In genomic region chr6:33734032-33734431, GRCm38 (mm10) we compare ENCODE assay signal across 31 mouse cellular contexts.
DNase-seq lines count a peak whose midpoint lies in the region; ATAC-seq and TF ChIP-seq lines count a peak whose summit lies in the region.
"Had no signal": no experiment of that assay in that cellular context is flagged by ENCODE, and none has a peak within 500 bp of the region (broad histone marks: within the 10 kb centered on the region; RNA-seq: fewer than 3 reads in every experiment).

No protein-coding gene starts in this region.

- no peaks in the 10 kb centered on the region for H3K27me3 ChIP-seq in forebrain, embryonic 13.5 days
- no peaks in the 10 kb centered on the region for H3K27me3 ChIP-seq in forebrain, embryonic 11.5 days (ENCODE audit: control insufficient read depth, insufficient read depth, low read length)
- H3K27me3 ChIP-seq in forebrain, postnatal 0 days (ENCODE audit: insufficient read depth, low read length) = no peaks in the 10 kb centered on the region
- H3K27me3 ChIP-seq: embryonic facial prominence, embryonic 13.5 days; limb, embryonic 15.5 days; liver, embryonic 13.5 days; megakaryocyte, embryonic 14.5 days had no signal

- no peak for DNase-seq in forebrain, embryonic 11.5 days (ENCODE audit: low spot score)
- no peak for DNase-seq in layer of hippocampus, adult 2 months (ENCODE audit: low spot score in 2 of 2)
- no peak for DNase-seq in layer of hippocampus, adult 9-10 months (ENCODE audit: low spot score)
- no peak for DNase-seq in forebrain, postnatal 0 days
- no peak for DNase-seq in frontal cortex, postnatal 10 days (ENCODE audit: low spot score in 2 of 2)
- no peak for DNase-seq in thymus, postnatal 10 days (ENCODE audit: low spot score in 2 of 2)
- DNase-seq: adrenal gland, postnatal 10 days; cerebellum, adult 11-12 months; cerebellum, adult 9-11 months; gastrocnemius, postnatal 14 days; heart, postnatal 14 days; kidney, adult 8-10 months; kidney, postnatal 36 days; layer of hippocampus, postnatal 36 days; liver, embryonic 13.5 days; lung, adult 18-20 months; lung, postnatal 4 days; right cerebral cortex, adult 18-20 months; spleen, adult 18-20 months; thymus, adult 18-20 months; thymus, postnatal 36 days had no signal

- no peak for TF ChIP-seq CTCF in layer of hippocampus, adult 2 months (conservative IDR thresholded peaks at IDR 0.05)
- TF ChIP-seq CTCF in forebrain, postnatal 0 days (IDR thresholded peaks at IDR 0.05; ENCODE audit: low read depth) = no peak

- H3K36me3 ChIP-seq in forebrain, embryonic 13.5 days (ENCODE audit: poor library complexity, severe bottlenecking) = no peaks in the 10 kb centered on the region
- no peaks in the 10 kb centered on the region for H3K36me3 ChIP-seq in forebrain, embryonic 11.5 days (ENCODE audit: control insufficient read depth, insufficient read depth, low read length)
- H3K36me3 ChIP-seq in forebrain, postnatal 0 days (ENCODE audit: insufficient read depth) = no peaks in the 10 kb centered on the region
- H3K36me3 ChIP-seq: embryonic facial prominence, embryonic 13.5 days; G1E; limb, embryonic 10.5 days; limb, embryonic 15.5 days; liver, embryonic 13.5 days; midbrain, embryonic 12.5 days had no signal

- WGBS in forebrain, embryonic 13.5 days = 75% methylated on average over 3 of the region's 3 CpGs
- 90% methylated on average over 3 of the region's 3 CpGs for whole genome bisulfite sequencing in forebrain, embryonic 11.5 days
- WGBS in forebrain, postnatal 0 days = 46% methylated on average over 3 of the region's 3 CpGs

- no peak overlapping the region for H3K9ac ChIP-seq in forebrain, embryonic 13.5 days
- H3K9ac ChIP-seq in forebrain, embryonic 11.5 days (ENCODE audit: low read length) = no peak overlapping the region
- H3K9ac ChIP-seq in forebrain, postnatal 0 days = no peak overlapping the region
- H3K9ac ChIP-seq: embryonic facial prominence, embryonic 13.5 days; limb, embryonic 15.5 days; liver, embryonic 13.5 days; midbrain, embryonic 12.5 days had no signal

- peak overlapping the region; percentile 63 for H3K27ac ChIP-seq in forebrain, embryonic 13.5 days
- H3K27ac ChIP-seq in forebrain, embryonic 11.5 days (ENCODE audit: low read depth, low read length) = no peak overlapping the region
- peak overlapping the region; percentile 56; the same call in 1 of the 2 replicates for H3K27ac ChIP-seq in layer of hippocampus, adult 2 months
- peak overlapping the region; percentile 35 for H3K27ac ChIP-seq in forebrain, postnatal 0 days (ENCODE audit: low read depth, low read length)
- H3K27ac ChIP-seq: embryonic facial prominence, embryonic 13.5 days; limb, embryonic 10.5 days; limb, embryonic 15.5 days; liver, embryonic 13.5 days; midbrain, embryonic 12.5 days had no signal

- H3K4me3 ChIP-seq in forebrain, embryonic 13.5 days = no peak overlapping the region
- no peak overlapping the region for H3K4me3 ChIP-seq in forebrain, embryonic 11.5 days (ENCODE audit: low read depth, low read length)
- no peak overlapping the region for H3K4me3 ChIP-seq in layer of hippocampus, adult 2 months
- no peak overlapping the region for H3K4me3 ChIP-seq in forebrain, postnatal 0 days (ENCODE audit: low read depth, low read length)
- H3K4me3 ChIP-seq: embryonic facial prominence, embryonic 13.5 days; limb, embryonic 10.5 days; limb, embryonic 15.5 days; liver, embryonic 13.5 days; megakaryocyte, embryonic 14.5 days; midbrain, embryonic 12.5 days; myocyte had no signal

- H3K4me1 ChIP-seq in forebrain, embryonic 13.5 days = peaks cover 41% of the 10 kb centered on the region
- H3K4me1 ChIP-seq in forebrain, embryonic 11.5 days (replicated peaks; ENCODE audit: control insufficient read depth, insufficient read depth, low read length) = peaks cover 6% of the 10 kb centered on the region
- H3K4me1 ChIP-seq in forebrain, postnatal 0 days (ENCODE audit: insufficient read depth) = peaks cover 13% of the 10 kb centered on the region; the same call in 1 of the 2 replicates
- H3K4me1 ChIP-seq: limb, embryonic 15.5 days; liver, embryonic 13.5 days had no signal

- no peak overlapping the region for H3K4me2 ChIP-seq in forebrain, embryonic 13.5 days
- H3K4me2 ChIP-seq in forebrain, embryonic 11.5 days (ENCODE audit: low read depth, low read length, severe bottlenecking) = no peak overlapping the region
- H3K4me2 ChIP-seq in forebrain, postnatal 0 days (ENCODE audit: low read depth) = no peak overlapping the region
- H3K4me2 ChIP-seq: embryonic facial prominence, embryonic 13.5 days; limb, embryonic 15.5 days; liver, embryonic 13.5 days; midbrain, embryonic 12.5 days had no signal

- H3K9me3 ChIP-seq in forebrain, embryonic 13.5 days (replicated peaks) = no peaks in the 10 kb centered on the region
- no peaks in the 10 kb centered on the region for H3K9me3 ChIP-seq in forebrain, embryonic 11.5 days (ENCODE audit: control insufficient read depth, low read length)
- H3K9me3 ChIP-seq in forebrain, postnatal 0 days (ENCODE audit: low read length) = no peaks in the 10 kb centered on the region
- H3K9me3 ChIP-seq: embryonic facial prominence, embryonic 13.5 days; G1E; limb, embryonic 10.5 days; limb, embryonic 15.5 days; liver, embryonic 13.5 days; megakaryocyte, embryonic 14.5 days; midbrain, embryonic 12.5 days had no signal

- peak; percentile 41; the same call in 1 of the 2 replicates for ATAC-seq in forebrain, embryonic 13.5 days
- ATAC-seq in forebrain, embryonic 11.5 days (replicated peaks; ENCODE audit: low FRiP score) = no peak
- ATAC-seq in forebrain, postnatal 0 days = no peak
- ATAC-seq: intestine, embryonic 16.5 days; lung, postnatal 0 days had no signal
